Comparison of ENCODE assay signal across 30 mouse cellular contexts in the genomic region with DNA sequence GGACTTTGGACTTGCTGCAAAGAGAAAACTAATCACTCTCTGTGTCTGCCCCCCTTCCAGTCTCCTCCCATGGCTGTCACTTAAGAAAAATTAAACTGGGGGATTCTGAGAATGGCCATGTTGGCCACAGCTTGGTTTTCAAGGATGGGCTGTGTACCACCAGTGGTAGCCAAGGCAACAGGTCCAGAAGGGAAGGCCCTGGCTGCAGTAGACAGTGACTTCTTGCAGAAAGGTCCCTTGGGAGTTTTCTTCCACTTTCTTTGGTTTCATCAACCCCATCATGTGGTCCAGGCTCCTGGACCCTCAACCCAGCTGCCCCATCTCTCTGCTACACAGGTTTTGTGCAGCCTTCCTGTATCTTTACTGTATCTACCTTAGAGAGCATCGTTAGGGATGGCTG. TPM values are rescaled to one million over a fixed set of nuclear protein-coding genes. Genes with fewer than 3 reads are reported as not detected.
A peak's percentile ranks its signal among the peaks of the same experiment; 100 is the strongest.
DNase-seq lines count a peak whose midpoint lies in the region; ATAC-seq and TF ChIP-seq lines count a peak whose summit lies in the region.
"Had no signal": no experiment of that assay in that cellular context is flagged by ENCODE, and none has a peak within 500 bp of the region (broad histone marks: within the 10 kb centered on the region; RNA-seq: fewer than 3 reads in every experiment).

No protein-coding gene starts in this region.

- H3K4me3 ChIP-seq in forebrain, embryonic 13.5 days: no peak overlapping the region
- no peak overlapping the region for H3K4me3 ChIP-seq in forebrain, embryonic 11.5 days (ENCODE audit: low read depth, low read length)
- no peak overlapping the region for H3K4me3 ChIP-seq in lung, embryonic 16.5 days (ENCODE audit: low read length)
- no peak overlapping the region for H3K4me3 ChIP-seq in small intestine, adult 2 months (ENCODE audit: low read depth, low read length)
- H3K4me3 ChIP-seq: forebrain, embryonic 15.5 days; hindbrain, embryonic 12.5 days; neural tube, embryonic 12.5 days had no signal

- DNase-seq in forebrain, embryonic 11.5 days (ENCODE audit: low spot score): no peak
- DNase-seq in lung, postnatal 4 days: no peak
- DNase-seq in spleen, postnatal 4 days (ENCODE audit: low spot score in 2 of 2): no peak
- DNase-seq: cerebellum, adult 11-12 months; cerebellum, postnatal 10 days; layer of hippocampus, postnatal 36 days; midbrain, embryonic 14.5 days; right cerebral cortex, postnatal 25 days had no signal

- no peak for ATAC-seq in forebrain, embryonic 13.5 days
- no peak for ATAC-seq in forebrain, embryonic 11.5 days (replicated peaks; ENCODE audit: low FRiP score)
- no peak for ATAC-seq in lung, embryonic 16.5 days (ENCODE audit: low read depth)
- ATAC-seq in monocyte, adult 5-6 weeks (replicated peaks; ENCODE audit: insufficient number of reproducible peaks, low FRiP score, low TSS enrichment, poor library complexity, severe bottlenecking): no peak
- ATAC-seq: forebrain, embryonic 15.5 days had no signal

- H3K9me3 ChIP-seq in forebrain, embryonic 13.5 days (replicated peaks): no peaks in the 10 kb centered on the region
- H3K9me3 ChIP-seq in forebrain, embryonic 11.5 days (ENCODE audit: control insufficient read depth, low read length): no peaks in the 10 kb centered on the region
- H3K9me3 ChIP-seq in lung, embryonic 16.5 days (ENCODE audit: control insufficient read depth, low read length): no peaks in the 10 kb centered on the region
- H3K9me3 ChIP-seq: forebrain, embryonic 15.5 days; hindbrain, embryonic 12.5 days; neural tube, embryonic 12.5 days had no signal

- no peak for TF ChIP-seq CTCF in small intestine, adult 2 months (IDR thresholded peaks at IDR 0.05; ENCODE audit: extremely low read depth, insufficient read length, insufficient replicate concordance, low read depth, low read length)

- no peak for TF ChIP-seq POLR2A in small intestine, adult 2 months (IDR thresholded peaks at IDR 0.05; ENCODE audit: low read depth, low read length)

- no peak overlapping the region for H3K9ac ChIP-seq in forebrain, embryonic 13.5 days
- no peak overlapping the region for H3K9ac ChIP-seq in forebrain, embryonic 11.5 days (ENCODE audit: low read length)
- H3K9ac ChIP-seq in lung, embryonic 16.5 days (ENCODE audit: low read length): peak overlapping the region; percentile 40; the same call in 1 of the 2 replicates
- H3K9ac ChIP-seq: forebrain, embryonic 15.5 days; hindbrain, embryonic 12.5 days; liver, postnatal 0 days; neural tube, embryonic 12.5 days had no signal

- 53% methylated on average over 1 of the region's 1 CpGs for WGBS in forebrain, embryonic 13.5 days
- 66% methylated on average over 1 of the region's 1 CpGs for WGBS in forebrain, embryonic 11.5 days
- WGBS in lung, embryonic 16.5 days: 63% methylated on average over 1 of the region's 1 CpGs
- WGBS in small intestine, adult 2 months: 37% methylated on average over 1 of the region's 1 CpGs

- H3K4me1 ChIP-seq in forebrain, embryonic 13.5 days: peaks cover 11% of the 10 kb centered on the region; the same call in 1 of the 2 replicates
- H3K4me1 ChIP-seq in forebrain, embryonic 11.5 days (replicated peaks; ENCODE audit: control insufficient read depth, insufficient read depth, low read length): peaks cover 10% of the 10 kb centered on the region
- 0 out of 2 replicates have a peak, but pooled peaks cover 3% of the 10 kb centered on the region for H3K4me1 ChIP-seq in lung, embryonic 16.5 days (replicated peaks; ENCODE audit: control insufficient read depth, insufficient read depth, low read length)
- H3K4me1 ChIP-seq in small intestine, adult 2 months (ENCODE audit: control insufficient read depth, insufficient read depth, insufficient read length, low read length): peaks cover 13% of the 10 kb centered on the region; the same call in 1 of the 2 replicates
- H3K4me1 ChIP-seq: forebrain, embryonic 15.5 days; neural tube, embryonic 12.5 days had no signal

- H3K4me2 ChIP-seq in forebrain, embryonic 13.5 days: no peak overlapping the region
- no peak overlapping the region for H3K4me2 ChIP-seq in forebrain, embryonic 11.5 days (ENCODE audit: low read depth, low read length, severe bottlenecking)
- no peak overlapping the region for H3K4me2 ChIP-seq in lung, embryonic 16.5 days (ENCODE audit: low read depth, low read length)
- H3K4me2 ChIP-seq: forebrain, embryonic 15.5 days; liver, embryonic 11.5 days; neural tube, embryonic 12.5 days had no signal

- peaks cover 48% of the 10 kb centered on the region for H3K36me3 ChIP-seq in forebrain, embryonic 13.5 days (ENCODE audit: poor library complexity, severe bottlenecking)
- no peaks in the 10 kb centered on the region for H3K36me3 ChIP-seq in forebrain, embryonic 11.5 days (ENCODE audit: control insufficient read depth, insufficient read depth, low read length)
- no peaks in the 10 kb centered on the region for H3K36me3 ChIP-seq in lung, embryonic 16.5 days (ENCODE audit: control insufficient read depth, insufficient read depth, low read length)
- H3K36me3 ChIP-seq in small intestine, adult 2 months (ENCODE audit: control insufficient read depth, insufficient read depth, low read length): no peaks in the 10 kb centered on the region

- H3K27ac ChIP-seq in forebrain, embryonic 13.5 days: peak overlapping the region; percentile 14; the same call in 1 of the 2 replicates
- H3K27ac ChIP-seq in forebrain, embryonic 11.5 days (ENCODE audit: low read depth, low read length): no peak overlapping the region
- no peak overlapping the region for H3K27ac ChIP-seq in lung, embryonic 16.5 days (ENCODE audit: low read length)
- peak overlapping the region; percentile 62; the same call in 1 of the 2 replicates for H3K27ac ChIP-seq in small intestine, adult 2 months (ENCODE audit: insufficient read depth, low read depth, low read length)
- H3K27ac ChIP-seq: forebrain, embryonic 15.5 days; hindbrain, embryonic 12.5 days; neural tube, embryonic 12.5 days had no signal

- H3K27me3 ChIP-seq in forebrain, embryonic 13.5 days: no peaks in the 10 kb centered on the region
- no peaks in the 10 kb centered on the region for H3K27me3 ChIP-seq in forebrain, embryonic 11.5 days (ENCODE audit: control insufficient read depth, insufficient read depth, low read length)
- no peaks in the 10 kb centered on the region for H3K27me3 ChIP-seq in lung, embryonic 16.5 days (ENCODE audit: control insufficient read depth, insufficient read depth, low read depth, low read length)
- no peaks in the 10 kb centered on the region for H3K27me3 ChIP-seq in small intestine, adult 2 months (ENCODE audit: control insufficient read depth, insufficient read depth, low read length)
- H3K27me3 ChIP-seq: forebrain, embryonic 15.5 days; neural tube, embryonic 12.5 days had no signal

RNA-seq across cellular contexts. Expression of a gene that starts 24.4 kb away (rescaled TPM):
- polyA plus RNA-seq in forebrain, embryonic 13.5 days (2015; fragmentation: Nextera tagmentation; extraction: Ambion mirVana): 16.2 and 17.7 TPM in 2 replicates
- polyA plus RNA-seq in forebrain, embryonic 11.5 days (2014; fragmentation: Nextera tagmentation; extraction: Ambion mirVana): 13.9 and 14.0 TPM in 2 replicates
- 11.7 and 12.0 TPM in 2 replicates for polyA plus RNA-seq in lung, embryonic 16.5 days (2015; fragmentation: Nextera tagmentation; extraction: Ambion mirVana)
- polyA plus RNA-seq in small intestine, adult 2 months (2012; rRNA removed): 6.2 and 10.9 TPM in 2 replicates
- total RNA-seq in monocyte, adult 5-6 weeks (2017): 3.3 to 14.0 TPM (median 11.0 TPM) in 3 replicates

RNA-seq across cellular contexts. Expression of a gene that starts 37.4 kb away (rescaled TPM):
- not detected in 2 replicates for polyA plus RNA-seq in forebrain, embryonic 13.5 days (2015; fragmentation: Nextera tagmentation; extraction: Ambion mirVana)
- not detected in 2 replicates for polyA plus RNA-seq in forebrain, embryonic 11.5 days (2014; fragmentation: Nextera tagmentation; extraction: Ambion mirVana)
- not detected in 2 replicates for polyA plus RNA-seq in lung, embryonic 16.5 days (2015; fragmentation: Nextera tagmentation; extraction: Ambion mirVana)
- polyA plus RNA-seq in small intestine, adult 2 months (2012; rRNA removed): 11.9 and 16.8 TPM in 2 replicates
- total RNA-seq in monocyte, adult 5-6 weeks (2017): not detected in 3 replicates
- total RNA-seq: adrenal gland, adult 2 months; gastrocnemius, postnatal 25 days; heart, adult 8-10 months; heart, postnatal 14 days; left cerebral cortex, postnatal 10 days; megakaryocyte progenitor cell, adult 5-6 weeks; MEL had no signal
- polyA plus RNA-seq: adrenal gland, adult 2 months; cortical plate, adult 2 months; embryonic facial prominence, embryonic 11.5 days; forebrain, embryonic 15.5 days; hindbrain, embryonic 12.5 days; limb, embryonic 11.5 days; liver, embryonic 11.5 days; liver, postnatal 0 days; midbrain, embryonic 14.5 days; neural tube, embryonic 12.5 days had no signal

RNA-seq across cellular contexts. Expression of a gene that starts 47.2 kb away (rescaled TPM):
- 12.0 and 13.9 TPM in 2 replicates for polyA plus RNA-seq in forebrain, embryonic 13.5 days (2015; fragmentation: Nextera tagmentation; extraction: Ambion mirVana)
- polyA plus RNA-seq in forebrain, embryonic 11.5 days (2014; fragmentation: Nextera tagmentation; extraction: Ambion mirVana): 25.7 and 28.7 TPM in 2 replicates
- polyA plus RNA-seq in lung, embryonic 16.5 days (2015; fragmentation: Nextera tagmentation; extraction: Ambion mirVana): 13.2 and 15.1 TPM in 2 replicates
- 6.7 and 11.3 TPM in 2 replicates for polyA plus RNA-seq in small intestine, adult 2 months (2012; rRNA removed)
- total RNA-seq in monocyte, adult 5-6 weeks (2017): 11.1 to 23.4 TPM (median 17.9 TPM) in 3 replicates

RNA-seq across cellular contexts. Expression of a gene that starts 50.5 kb away (rescaled TPM):
- 52.2 and 57.1 TPM in 2 replicates for polyA plus RNA-seq in forebrain, embryonic 13.5 days (2015; fragmentation: Nextera tagmentation; extraction: Ambion mirVana)
- 17.6 and 19.4 TPM in 2 replicates for polyA plus RNA-seq in forebrain, embryonic 11.5 days (2014; fragmentation: Nextera tagmentation; extraction: Ambion mirVana)
- 0.30 and 0.41 TPM in 2 replicates for polyA plus RNA-seq in lung, embryonic 16.5 days (2015; fragmentation: Nextera tagmentation; extraction: Ambion mirVana)
- 0.15 and 0.42 TPM in 2 replicates for polyA plus RNA-seq in small intestine, adult 2 months (2012; rRNA removed)
- not detected in 3 replicates for total RNA-seq in monocyte, adult 5-6 weeks (2017)
- total RNA-seq: gastrocnemius, postnatal 25 days; heart, adult 8-10 months; megakaryocyte progenitor cell, adult 5-6 weeks; MEL had no signal
- polyA plus RNA-seq: kidney, embryonic 14.5 days; liver, embryonic 11.5 days; liver, postnatal 0 days; spleen, adult 2 months; thymus, postnatal 0 days had no signal

Comparison
In these comparisons a context has a peak if more than half of its experiments do, and no peak if none do; other contexts are left out.
1. H3K27ac ChIP-seq: peak in forebrain, embryonic 13.5 days (single experiment) and small intestine, adult 2 months (single experiment); none in forebrain, embryonic 11.5 days (single experiment) and lung, embryonic 16.5 days (single experiment).
2. RNA of a gene that starts 37.4 kb away (polyA plus RNA-seq): 11.9 to 16.8 TPM in small intestine, adult 2 months; not detected in forebrain, embryonic 13.5 days, not detected in forebrain, embryonic 11.5 days and not detected in lung, embryonic 16.5 days; every median in the first group is over 10 times any median in the second.